Mouse (Mus musculus) layer of hippocampus, adult 9-10 months (tissue): ENCODE results near the gene Gpsm1.

Experiments used
- DNase-seq: peaks from one replicate; pipeline ENCODE4 v3.0.0; 2022; ENCODE audit warnings: low spot score

Gene Gpsm1

DNA sequence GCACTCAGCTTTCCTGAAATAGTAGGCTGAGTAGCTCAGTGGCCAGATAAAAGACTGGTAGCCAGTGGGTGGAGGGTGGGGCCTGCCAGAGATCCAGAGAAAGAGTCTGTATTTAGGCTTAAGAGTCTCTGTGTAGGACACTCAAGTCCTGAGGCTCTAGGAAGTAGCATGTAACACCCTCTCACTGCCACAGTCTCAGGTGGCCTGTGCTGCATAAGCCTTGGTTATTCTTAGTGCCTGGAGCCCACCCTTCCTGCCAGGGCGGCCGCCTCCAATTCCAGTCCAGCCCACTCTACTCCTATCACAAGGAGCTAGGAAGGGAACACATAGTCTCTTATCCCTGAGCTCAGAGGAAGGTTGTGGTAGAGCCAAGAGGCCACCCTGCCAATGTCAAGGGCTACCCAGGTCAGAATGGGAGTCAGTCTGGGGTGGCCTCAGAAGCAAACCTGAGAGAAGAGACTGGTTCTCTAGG lies 26.2 kb downstream of the Gpsm1 start:
- no peak for DNase-seq

DNA sequence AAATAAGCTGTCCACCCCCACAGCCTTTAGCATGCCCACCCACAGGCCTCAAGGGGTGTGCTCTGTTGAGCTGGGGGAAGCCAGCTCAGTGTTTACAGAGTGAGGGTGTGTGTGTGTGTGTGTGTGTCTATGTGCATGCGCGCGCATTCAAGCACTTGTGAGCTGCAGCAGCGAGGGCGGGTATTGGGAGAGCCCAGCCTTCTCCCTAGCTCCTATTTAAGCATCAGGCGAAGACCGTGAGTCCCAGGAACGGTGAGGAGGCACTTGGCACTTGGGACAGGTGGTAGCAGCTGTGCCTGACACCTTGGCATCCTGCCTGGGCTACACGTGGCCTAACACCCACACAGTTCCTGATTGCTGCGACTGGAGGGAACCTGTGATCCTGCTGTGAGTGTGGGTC lies 26.7 kb downstream of the Gpsm1 start:
- DNase-seq, result no peak

DNA sequence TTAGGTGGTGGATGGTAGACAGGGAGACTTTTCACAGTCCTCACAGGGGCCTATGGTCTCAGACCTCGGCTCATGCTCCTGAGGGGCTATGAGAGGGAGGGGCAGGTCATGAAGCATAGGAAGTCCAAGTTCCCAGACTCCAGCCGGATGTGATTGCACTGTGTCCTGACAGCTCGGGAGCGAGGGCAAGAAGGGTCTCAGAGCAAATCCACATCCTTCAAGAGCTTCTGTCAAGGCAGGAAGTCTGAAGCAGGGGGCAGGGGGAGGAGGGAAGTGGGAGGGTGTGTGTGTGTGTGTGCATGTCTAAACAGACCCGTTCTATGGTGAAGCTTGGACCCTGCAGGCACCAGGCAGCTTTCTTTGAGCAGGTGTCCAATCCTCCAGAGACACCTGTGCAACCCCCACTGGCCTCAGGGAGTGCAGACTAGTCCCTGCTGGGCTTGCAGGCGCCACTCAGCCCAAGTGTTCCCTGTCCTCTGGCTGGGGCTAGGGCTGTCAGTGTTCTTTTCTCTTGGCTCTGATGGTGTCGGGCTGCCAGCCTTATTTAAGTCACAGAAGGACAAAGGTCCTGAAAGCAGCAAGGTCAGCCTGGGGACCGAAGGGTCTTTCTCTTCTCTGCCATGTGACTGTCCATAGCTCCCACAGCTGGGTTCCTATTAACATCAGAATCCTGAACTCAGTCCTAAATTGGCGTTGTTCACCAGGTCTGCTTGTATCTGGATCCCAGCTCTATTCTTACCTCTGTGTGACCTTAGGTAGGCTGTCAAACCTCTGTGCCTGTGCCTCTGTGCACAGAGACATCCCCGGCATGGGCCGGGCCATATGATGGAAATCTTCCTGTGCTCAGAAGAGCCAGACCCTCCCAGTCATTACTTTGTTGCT lies 27.5 kb downstream of the Gpsm1 start:
- DNase-seq, result no peak

DNA sequence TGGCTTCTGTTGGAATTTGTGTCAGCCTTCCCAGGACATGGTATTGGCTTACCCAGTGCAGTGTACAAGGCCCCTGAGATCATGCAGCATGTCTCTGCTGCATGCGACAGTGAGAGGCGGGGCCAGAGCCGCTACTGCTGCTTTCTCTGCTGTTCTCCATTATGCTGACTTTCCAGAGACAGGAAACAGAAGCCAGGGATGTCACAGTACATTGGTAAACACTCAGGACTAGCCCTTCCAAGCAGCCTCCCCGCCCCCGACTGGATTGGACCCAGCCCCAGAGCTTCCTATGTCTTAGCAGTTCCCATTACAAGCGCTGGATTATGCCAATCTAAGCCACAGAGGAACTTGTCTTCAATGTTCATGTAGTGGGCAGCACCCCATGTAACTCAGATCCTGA lies 32.9 kb downstream of the Gpsm1 start:
- DNase-seq, result no peak

DNA sequence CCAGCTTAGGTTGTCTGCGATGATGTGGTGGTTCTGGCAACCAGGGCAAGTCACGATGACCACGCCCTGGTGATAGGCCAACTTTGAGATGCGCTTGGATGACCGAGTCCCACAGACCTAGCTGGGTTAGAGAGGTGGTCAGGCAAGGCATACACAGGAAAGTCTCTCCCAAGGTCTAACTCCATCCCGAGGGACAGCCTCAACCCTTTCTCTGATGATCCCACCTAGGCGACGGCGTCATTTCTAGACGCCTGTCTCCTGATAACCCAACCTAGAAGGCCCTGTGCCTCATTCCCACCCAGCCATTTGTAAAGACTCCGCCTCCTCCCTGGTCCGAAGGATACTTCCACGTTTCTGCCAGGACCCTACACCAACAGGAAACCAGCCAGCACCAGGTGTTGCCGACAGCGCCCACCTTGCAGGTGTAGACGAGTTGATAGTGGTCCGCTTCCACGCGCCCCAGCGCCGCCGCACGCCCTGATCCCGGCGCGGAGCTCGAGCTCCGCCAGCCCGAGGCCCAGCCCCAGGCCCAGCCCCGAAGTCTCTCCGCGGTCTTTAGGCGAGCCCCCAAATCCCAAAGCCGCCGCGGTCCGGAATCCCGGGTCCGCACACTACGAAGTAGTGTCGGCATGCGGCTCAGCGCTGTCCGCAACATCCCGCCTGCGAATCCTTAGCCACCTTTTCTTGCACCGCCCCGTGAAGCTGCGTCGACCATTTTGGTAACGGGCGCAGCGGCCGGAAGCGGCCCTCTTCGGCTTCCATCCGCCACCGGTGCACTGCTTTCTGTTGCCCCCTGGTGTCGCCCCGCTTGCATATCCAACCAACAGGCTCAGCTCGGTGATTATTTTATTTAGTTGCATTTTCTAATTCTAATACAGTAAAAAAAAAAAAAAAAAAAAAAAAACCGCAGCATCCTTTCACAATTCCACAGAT lies 36.3 kb downstream of the Gpsm1 start, which contains the start of gene Dnlz:
Dnlz (minus strand) TSS at position 753 of the 933 bp plus-strand sequence.
- DNase-seq, result peak; percentile 80

DNA sequence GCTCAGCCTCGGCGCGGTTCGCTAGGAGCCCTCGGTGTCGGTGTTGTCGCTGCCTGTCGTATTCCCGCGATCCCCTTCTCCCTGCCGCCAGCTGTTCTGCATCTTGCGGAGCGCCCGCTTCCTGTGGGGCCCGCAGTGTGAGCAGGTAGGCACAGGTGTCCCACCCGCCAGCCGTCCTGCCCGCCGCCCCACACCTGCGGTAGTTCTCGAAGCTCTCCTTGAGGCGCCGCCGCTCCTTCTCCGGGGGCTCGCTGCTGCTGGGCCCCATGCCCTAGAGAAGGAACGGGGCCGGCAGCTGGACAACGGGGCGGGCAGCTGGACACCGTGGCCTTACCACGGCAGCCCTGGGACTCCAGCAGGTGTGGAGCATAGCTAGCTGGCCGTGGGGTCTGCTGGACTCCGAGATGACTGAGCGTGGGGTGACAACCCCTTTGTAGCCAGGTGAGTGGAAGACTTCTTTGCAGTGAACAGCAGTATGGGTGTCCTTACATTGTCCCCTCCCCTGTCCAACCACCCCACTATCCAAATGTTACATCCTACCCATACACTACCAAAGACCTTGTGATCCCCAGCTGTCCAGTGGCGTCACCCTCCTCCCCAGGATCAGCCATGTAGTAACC lies 37.1 kb downstream of the Gpsm1 start:
- no peak for DNase-seq

DNA sequence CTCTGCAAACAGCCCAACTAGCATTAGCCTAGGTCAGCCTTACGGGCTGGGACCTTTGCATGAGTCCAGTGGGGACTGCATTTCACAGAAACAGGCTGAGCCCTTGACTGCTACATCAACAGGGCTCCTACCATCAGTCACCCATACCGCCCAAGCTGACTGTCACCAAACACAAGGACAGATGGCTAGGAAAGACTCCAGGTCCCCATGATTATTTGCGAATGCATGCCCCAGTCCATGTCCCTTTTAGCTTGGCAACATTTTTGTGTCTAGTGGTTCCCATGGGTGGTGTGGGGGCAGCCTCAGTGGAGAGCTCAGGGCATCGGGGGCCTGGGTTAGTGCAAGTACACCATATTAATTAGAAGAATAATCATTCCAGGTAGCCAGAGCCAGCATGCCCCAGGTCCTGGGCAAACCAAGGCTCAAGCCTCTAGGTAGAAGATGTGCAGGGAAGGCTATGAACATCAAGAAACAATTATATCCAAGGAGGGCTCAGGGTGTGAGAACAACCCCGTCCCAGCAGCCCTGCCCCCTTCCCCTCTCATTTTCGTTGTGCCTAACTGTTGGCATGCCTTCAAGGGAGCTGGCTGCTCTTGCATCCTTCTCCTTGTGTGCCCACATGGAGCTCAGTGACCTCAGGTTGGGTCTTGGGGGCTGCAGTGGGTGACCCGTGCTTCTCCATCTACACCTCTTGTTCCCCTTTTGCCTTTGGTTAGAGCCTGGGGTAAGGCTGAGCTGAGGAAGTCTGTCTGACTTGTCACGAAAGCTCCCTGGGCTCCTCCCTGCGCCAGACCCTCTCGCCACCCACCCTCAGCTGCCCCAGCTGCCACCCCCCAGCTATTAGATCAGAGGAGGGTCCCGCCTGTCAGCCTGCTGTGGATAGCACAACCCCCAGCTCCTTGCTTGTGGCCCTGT lies 38.0 kb downstream of the Gpsm1 start:
- no peak for DNase-seq

DNA sequence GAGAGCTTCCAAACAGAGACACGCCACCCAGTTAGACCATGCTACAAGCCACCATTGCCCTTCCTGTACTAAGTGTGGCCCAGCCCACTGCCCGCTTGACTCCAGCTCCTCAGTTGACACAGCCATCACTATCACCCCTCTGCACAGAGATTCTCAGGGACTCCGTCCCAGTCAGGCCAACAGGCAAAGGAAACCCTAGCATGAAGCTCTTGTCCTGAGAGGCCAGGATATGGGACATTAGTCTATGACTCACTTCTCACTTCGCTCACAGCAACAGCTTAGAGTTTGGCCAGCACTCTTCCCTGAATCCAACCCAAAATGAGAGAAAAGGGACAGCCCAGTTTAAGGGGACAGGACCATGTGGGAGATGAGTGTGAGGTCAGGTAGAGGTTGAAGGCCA lies 39.1 kb downstream of the Gpsm1 start:
- DNase-seq, result no peak

DNA sequence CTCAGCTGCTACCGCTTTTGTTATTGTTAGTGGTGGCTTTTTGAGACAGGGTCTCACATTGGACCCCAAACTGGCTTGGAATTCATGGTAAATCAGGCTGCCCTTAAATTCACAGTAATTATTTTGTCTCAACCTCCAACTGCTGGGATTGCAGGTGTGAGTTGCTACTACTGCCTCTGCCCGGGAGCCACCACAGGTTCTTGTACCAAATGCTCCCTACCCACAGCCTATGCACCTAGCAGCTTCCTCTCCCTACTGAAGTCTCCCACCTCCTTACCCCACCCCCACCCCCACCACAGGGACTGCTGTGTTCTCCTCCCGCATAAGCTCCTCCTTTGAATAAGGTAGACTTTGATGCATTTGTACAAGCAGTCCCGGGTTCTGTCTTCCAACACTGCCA lies 40.9 kb downstream of the Gpsm1 start:
- no peak for DNase-seq

DNA sequence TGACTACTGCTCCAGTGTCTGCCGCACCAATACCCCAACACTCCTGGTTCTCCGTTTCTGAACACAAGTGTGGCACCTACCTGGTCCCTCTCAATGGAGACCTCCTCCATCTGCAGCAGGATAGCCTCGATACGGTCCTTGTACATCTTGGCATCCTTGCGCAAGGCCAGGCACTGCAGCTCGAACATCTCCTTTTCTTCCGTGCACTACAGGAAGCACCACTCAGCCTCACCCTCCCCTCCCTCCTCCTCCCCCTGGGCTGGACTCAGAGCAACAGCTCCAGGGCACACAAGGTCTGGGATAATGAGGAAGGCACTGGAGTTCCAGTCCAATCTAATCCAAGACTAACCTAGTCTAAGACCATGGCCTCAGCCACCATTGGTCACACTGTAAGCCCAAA lies 41.4 kb downstream of the Gpsm1 start:
- DNase-seq, result no peak

DNA sequence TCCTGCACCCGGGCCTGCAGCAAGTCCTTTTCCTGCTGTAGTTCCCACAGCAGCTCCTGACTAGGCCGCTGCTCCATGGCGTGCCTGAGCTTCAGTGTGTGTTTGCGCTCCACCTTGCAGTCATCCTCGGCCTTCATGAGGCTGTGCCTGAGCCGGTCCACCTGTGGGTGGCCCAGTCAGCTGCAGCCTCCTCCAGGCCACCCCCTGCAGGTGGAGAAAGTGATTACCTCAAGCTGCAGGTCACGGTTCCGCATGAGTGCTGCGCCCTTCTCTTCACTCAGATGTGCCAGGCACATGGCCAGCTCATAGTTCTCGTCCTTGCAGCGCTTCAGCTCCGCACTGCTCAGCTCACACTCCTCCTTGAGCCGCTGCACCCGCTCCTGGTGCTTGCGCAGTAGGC lies 42.2 kb downstream of the Gpsm1 start:
- DNase-seq, result no peak

DNA sequence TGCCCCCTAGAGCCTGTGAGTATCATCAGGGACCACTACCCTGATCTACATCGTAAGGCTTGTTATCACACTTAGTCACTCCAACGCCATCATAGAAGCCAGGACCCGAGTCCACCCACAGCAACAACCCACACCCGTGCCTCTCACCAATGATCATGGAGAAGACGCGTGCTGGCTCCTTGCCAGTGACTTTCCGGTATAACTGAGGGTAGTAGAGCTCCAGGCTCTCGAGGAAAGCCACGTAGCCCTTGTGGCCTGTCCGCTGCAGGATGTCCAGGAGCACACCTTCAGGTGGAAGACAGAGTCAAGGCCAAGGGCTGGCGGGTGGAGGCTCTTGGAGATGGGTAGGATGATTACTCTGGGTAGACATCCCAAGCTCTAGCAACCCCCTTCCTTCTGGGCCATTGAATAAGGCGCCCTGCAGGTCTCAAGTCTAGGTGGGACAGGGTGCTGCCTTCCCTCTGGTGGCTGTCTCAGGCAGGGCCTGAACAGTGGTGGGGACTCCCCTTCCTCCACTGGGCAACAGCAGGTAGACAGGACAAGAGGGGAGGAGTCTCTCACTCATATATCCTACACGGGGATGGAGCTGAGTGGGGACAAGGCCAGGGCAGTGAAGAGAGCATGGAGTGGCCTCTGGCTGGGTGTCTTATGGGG lies 43.5 kb downstream of the Gpsm1 start:
- DNase-seq, result no peak

DNA sequence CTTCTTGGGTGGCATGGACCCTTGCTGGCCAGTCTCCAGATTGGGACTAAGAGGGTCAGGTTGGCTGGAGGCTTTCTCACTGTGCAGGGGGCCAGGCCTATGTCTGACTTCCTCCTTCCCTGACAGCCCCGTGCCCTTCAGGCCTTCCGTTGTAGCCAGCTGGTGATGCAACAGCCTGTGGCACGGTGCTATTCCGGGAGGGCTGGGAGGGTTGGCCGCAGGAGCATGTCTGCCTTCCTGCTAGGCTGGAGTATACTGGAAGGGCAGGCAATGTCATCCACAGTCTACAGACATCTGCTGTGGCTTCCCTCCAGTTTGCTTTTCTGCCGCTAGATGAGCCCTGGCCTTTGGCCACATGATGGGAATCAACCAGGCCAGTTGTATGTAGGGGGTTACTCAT lies 44.7 kb downstream of the Gpsm1 start:
- no peak for DNase-seq

DNA sequence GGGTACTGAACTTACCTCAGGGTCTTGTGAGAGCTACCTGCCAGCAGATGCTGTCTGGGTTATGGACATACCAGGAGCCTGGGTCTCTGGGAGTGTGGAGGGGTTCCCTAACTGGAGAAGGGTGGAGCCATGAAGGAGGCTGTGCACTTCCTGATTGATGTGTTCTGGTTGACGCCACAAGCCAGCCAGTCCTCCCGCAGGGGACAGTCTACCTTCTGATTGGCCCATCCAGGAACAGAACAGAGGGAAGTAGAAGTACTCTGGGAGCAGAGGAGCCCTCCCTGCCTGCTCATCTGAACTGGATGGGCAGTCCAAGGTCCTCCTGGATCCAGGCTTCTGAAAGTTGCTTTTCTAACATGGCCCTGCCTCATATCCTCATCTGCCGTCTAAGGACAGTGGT lies 45.5 kb downstream of the Gpsm1 start, which contains the start of gene Card9:
Card9 (minus strand) TSS at position 147 of the 400 bp plus-strand sequence.
- DNase-seq, result no peak

DNA sequence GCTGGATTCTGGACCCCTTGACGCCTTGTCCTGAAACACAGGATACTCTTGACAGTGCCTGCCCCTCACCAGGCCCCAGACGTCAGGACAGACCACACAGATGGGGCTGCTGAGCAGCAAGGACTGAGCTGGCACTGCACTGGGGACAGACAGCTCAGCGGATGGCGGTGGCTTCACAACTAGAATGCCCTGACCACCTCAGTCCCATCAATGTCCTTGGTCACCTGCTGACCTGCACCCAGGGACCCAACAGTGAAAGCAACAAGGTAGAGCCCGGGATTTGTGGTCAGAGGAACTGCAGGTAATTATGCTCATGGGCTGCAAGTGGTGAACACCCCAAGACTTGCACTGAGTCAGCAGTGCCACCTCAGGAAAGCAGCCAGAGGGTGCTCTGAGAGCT lies 47.7 kb downstream of the Gpsm1 start:
- DNase-seq, result no peak

DNA sequence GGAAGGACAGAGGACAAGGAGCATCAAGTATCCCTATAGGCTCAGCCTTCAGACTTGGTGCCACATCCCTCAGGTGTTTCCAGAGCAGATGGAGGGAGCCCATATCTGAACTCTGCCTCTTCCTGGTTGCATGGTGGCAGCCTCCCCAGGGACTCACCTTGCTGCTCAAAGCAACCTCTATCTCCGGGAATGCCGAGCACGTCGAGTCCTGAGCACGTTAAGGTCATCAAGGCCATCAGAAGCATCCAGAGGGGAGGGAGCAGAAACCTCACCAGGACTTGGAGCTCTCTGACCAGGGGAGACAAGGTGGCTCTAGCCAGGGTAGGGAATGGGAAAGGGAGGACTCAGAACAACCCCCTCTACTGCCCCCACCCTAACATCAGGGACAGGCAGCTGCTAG lies 48.2 kb downstream of the Gpsm1 start:
- no peak for DNase-seq

DNA sequence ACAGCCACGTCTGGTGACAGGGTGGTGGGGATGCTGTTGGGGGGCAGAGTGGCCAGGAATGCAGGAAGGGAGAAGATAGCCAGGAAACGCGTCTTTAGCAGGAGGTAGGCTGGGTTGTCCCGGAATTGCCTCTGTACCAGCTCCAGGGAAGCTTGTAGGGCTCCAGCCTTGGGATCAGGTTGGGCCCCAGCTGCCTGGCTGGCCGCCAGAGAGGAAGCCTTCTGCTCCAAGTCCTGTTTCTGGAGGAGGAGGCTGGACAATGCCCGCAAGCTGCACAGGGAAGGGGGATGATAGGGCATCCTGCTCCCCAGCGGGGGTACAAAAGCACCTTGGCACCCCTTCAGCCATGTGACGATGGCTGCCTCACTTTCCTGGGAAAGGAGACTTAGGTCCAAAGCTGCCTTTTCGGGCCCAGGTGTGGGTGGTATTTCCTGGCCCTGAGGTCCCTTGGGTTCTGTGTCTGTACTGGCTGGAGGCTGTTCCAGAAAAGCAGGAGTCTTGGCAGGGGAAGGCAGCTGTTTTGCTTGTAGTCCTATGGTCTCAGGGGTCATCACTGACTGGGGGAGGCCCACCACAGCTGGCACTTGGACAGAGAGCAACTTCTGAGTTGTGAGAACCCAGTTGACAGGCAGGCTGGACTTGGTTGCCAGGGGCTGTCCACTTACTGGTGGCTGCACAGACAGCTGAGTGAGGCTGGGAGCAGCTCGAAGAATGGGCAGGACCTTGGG lies 49.6 kb downstream of the Gpsm1 start:
- no peak for DNase-seq

DNA sequence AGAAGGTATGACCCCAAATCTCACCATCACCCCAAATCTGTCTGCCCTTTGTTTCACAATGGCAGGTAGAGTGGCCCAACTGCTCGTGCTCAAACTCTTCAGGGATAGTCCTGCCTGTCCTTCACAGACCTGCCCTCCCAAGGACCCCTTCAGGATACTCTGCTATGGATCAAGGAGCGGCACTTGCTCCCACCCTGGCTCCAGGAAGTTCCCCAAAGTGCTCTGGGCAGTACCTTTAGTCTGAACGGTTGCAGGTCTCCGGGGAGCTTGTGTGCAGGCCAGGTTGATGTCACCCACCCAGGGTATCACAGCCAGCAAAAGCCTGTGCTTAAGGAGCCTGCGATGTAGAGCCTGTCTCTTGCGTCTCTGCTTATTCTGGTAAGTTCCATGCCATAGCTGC lies 52.6 kb downstream of the Gpsm1 start:
- no peak for DNase-seq

DNA sequence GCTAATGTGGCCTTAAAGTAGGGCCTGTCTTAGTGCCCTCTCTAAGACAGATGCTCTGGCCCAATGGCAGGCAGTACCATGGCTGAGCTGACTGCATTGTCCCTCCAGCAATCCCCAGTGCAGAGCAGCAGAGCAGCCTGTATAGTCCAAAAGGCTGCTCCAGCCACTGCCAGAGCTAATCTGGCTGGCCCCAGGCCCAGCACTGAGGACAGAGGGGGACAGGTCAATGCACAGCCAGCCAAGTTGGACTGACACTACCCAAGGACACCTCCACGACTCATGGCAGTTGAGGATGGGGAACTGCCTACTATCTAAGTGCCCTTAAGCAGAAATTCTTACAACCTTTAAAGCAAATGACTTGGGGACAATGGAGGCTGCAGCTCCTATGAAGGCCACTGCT lies 53.3 kb downstream of the Gpsm1 start:
- no peak for DNase-seq

DNA sequence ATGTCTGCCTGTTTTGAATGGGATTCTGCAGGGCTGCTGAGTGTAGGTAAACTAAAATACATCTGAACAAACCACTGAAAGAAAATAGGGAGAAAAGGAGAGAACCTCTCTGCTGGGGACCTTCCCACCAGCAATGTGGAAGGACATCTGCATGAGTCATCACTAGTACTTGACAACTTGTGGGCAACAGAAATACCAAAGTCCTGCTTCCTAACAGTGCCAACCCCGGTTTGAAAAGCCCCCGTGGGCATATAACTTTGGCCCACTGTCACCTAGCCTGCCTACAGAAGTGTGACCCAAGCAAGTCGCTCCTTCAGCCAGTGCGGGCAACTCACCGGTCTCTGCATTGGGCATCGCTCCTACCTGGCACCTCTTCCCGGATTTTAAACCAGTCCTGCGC lies 57.1 kb downstream of the Gpsm1 start:
- no peak for DNase-seq
